ENCODE assay signal across 22 mouse cellular contexts in the genomic region with DNA sequence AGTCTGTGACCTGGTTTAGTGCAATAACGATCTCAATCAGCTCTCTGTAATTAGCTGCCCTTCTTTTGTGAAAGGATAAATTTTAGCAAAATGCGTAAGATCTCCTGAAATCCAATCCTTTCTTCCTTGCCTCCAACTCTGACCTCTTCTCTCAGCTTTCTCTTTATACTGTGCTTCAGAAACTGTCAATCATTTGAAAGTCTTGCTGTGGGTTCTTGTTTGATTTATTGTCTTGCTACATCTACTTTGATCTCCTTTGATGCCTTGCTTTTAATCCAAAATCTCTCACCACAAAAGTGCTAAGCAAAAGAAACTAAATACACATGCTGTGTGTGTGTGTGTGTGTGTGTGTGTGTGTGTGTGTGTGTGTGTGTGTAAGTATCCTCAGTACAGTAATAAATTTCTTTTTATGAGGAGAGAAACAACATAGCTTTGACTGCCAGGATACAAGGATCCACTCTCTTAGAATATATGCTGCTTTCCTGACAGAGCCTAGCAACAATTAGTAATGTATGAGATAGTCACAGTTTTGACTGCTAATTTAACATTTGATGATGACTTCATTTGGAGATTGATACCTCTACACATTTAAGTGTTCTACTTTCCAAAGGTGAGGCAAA.
DNase-seq lines count a peak whose midpoint lies in the region; ATAC-seq and TF ChIP-seq lines count a peak whose summit lies in the region.
"Had no signal": no experiment of that assay in that cellular context is flagged by ENCODE, and none has a peak within 500 bp of the region (broad histone marks: within the 10 kb centered on the region; RNA-seq: fewer than 3 reads in every experiment).

No protein-coding gene starts in this region.

- H3K27ac ChIP-seq in forebrain, embryonic 14.5 days (ENCODE audit: low read depth, low read length) = no peak overlapping the region
- H3K27ac ChIP-seq in forebrain, embryonic 13.5 days = no peak overlapping the region
- H3K27ac ChIP-seq in midbrain, embryonic 11.5 days (ENCODE audit: low read depth, low read length) = no peak overlapping the region
- H3K27ac ChIP-seq in midbrain, embryonic 10.5 days (replicated peaks) = no peak overlapping the region
- H3K27ac ChIP-seq in midbrain, embryonic 14.5 days (replicated peaks; ENCODE audit: low read depth, low read length) = no peak overlapping the region
- H3K27ac ChIP-seq: embryonic facial prominence, embryonic 12.5 days; embryonic facial prominence, embryonic 15.5 days; forebrain, embryonic 12.5 days; heart, adult 2 months; heart, embryonic 10.5 days; heart, embryonic 13.5 days; hindbrain, embryonic 14.5 days; hindbrain, postnatal 0 days had no signal

- no peak for TF ChIP-seq POLR2A in brain, embryonic 14.5 days (IDR thresholded peaks at IDR 0.05; ENCODE audit: borderline replicate concordance, extremely low read depth, insufficient read depth, insufficient read length, poor library complexity, severe bottlenecking)

- H3K36me3 ChIP-seq in forebrain, embryonic 14.5 days (ENCODE audit: control insufficient read depth, insufficient read depth, low read length) = no peaks in the 10 kb centered on the region
- H3K36me3 ChIP-seq in forebrain, embryonic 13.5 days (ENCODE audit: poor library complexity, severe bottlenecking) = no peaks in the 10 kb centered on the region
- H3K36me3 ChIP-seq in midbrain, embryonic 11.5 days (ENCODE audit: control insufficient read depth, insufficient read depth, low read length) = no peaks in the 10 kb centered on the region
- no peaks in the 10 kb centered on the region for H3K36me3 ChIP-seq in midbrain, embryonic 10.5 days
- no peaks in the 10 kb centered on the region for H3K36me3 ChIP-seq in midbrain, embryonic 14.5 days (ENCODE audit: control insufficient read depth, insufficient read depth, low read length)
- H3K36me3 ChIP-seq: embryonic facial prominence, embryonic 12.5 days; embryonic facial prominence, embryonic 15.5 days; forebrain, embryonic 12.5 days; heart, embryonic 10.5 days; heart, embryonic 13.5 days had no signal

- TF ChIP-seq CTCF in brain, embryonic 14.5 days (IDR thresholded peaks at IDR 0.05; ENCODE audit: borderline replicate concordance, extremely low read depth, insufficient read depth, insufficient read length) = no peak

- H3K4me1 ChIP-seq in forebrain, embryonic 14.5 days (ENCODE audit: control insufficient read depth, insufficient read depth, low read length) = no peaks in the 10 kb centered on the region
- 0 out of 2 replicates have a peak, but pooled peaks cover 7% of the 10 kb centered on the region for H3K4me1 ChIP-seq in forebrain, embryonic 13.5 days
- H3K4me1 ChIP-seq in midbrain, embryonic 11.5 days (ENCODE audit: control insufficient read depth, insufficient read depth, low read length) = no peaks in the 10 kb centered on the region
- peaks cover 11% of the 10 kb centered on the region for H3K4me1 ChIP-seq in midbrain, embryonic 10.5 days
- H3K4me1 ChIP-seq in midbrain, embryonic 14.5 days (ENCODE audit: control insufficient read depth, insufficient read depth, low read length) = no peaks in the 10 kb centered on the region
- H3K4me1 ChIP-seq: embryonic facial prominence, embryonic 12.5 days; embryonic facial prominence, embryonic 15.5 days; heart, embryonic 10.5 days; heart, embryonic 13.5 days had no signal

- DNase-seq in forebrain, embryonic 14.5 days (ENCODE audit: low spot score) = peak; percentile 17
- DNase-seq in midbrain, embryonic 11.5 days (ENCODE audit: low spot score, missing footprints) = no peak
- no peak for DNase-seq in midbrain, embryonic 10.5 days (ENCODE audit: low spot score)
- DNase-seq in brain, embryonic 14.5 days (ENCODE audit: low read depth) = peak; percentile 60
- peak; percentile 21 for DNase-seq in midbrain, embryonic 14.5 days
- DNase-seq in lung, postnatal 4 days = no peak
- DNase-seq: adrenal gland, adult 2 months; adrenal gland, postnatal 14 days; cerebellum, adult 11-12 months; cerebellum, adult 8-10 months; gastrocnemius, postnatal 25 days; heart, adult 2 months had no signal

- ATAC-seq in forebrain, embryonic 14.5 days = no peak
- ATAC-seq in forebrain, embryonic 13.5 days = no peak; the same call in 1 of the 2 replicates
- peak; percentile 59; the same call in 1 of the 2 replicates for ATAC-seq in midbrain, embryonic 11.5 days (ENCODE audit: low FRiP score)
- no peak for ATAC-seq in midbrain, embryonic 14.5 days (ENCODE audit: low FRiP score, low TSS enrichment)
- ATAC-seq: CD4-positive, CD25-positive, alpha-beta regulatory T cell, adult 4 months; hindbrain, postnatal 0 days; inflammation-experienced regulatory T-cells, adult 6 months had no signal

- H3K4me2 ChIP-seq in forebrain, embryonic 14.5 days (ENCODE audit: low read length) = no peak overlapping the region
- H3K4me2 ChIP-seq in forebrain, embryonic 13.5 days = no peak overlapping the region
- no peak overlapping the region for H3K4me2 ChIP-seq in midbrain, embryonic 11.5 days
- H3K4me2 ChIP-seq in midbrain, embryonic 14.5 days (ENCODE audit: low read length) = no peak overlapping the region
- H3K4me2 ChIP-seq: embryonic facial prominence, embryonic 12.5 days; embryonic facial prominence, embryonic 15.5 days; forebrain, embryonic 12.5 days; heart, embryonic 13.5 days; hindbrain, embryonic 14.5 days had no signal

- H3K4me3 ChIP-seq in forebrain, embryonic 14.5 days (ENCODE audit: low read depth, low read length) = no peak overlapping the region
- no peak overlapping the region for H3K4me3 ChIP-seq in forebrain, embryonic 13.5 days
- H3K4me3 ChIP-seq in midbrain, embryonic 11.5 days (ENCODE audit: low read depth, low read length) = no peak overlapping the region
- no peak overlapping the region for H3K4me3 ChIP-seq in midbrain, embryonic 10.5 days
- no peak overlapping the region for H3K4me3 ChIP-seq in midbrain, embryonic 14.5 days (replicated peaks; ENCODE audit: low read depth, low read length)
- H3K4me3 ChIP-seq: embryonic facial prominence, embryonic 12.5 days; embryonic facial prominence, embryonic 15.5 days; forebrain, embryonic 12.5 days; heart, adult 2 months; heart, embryonic 10.5 days; heart, embryonic 13.5 days had no signal

- WGBS in forebrain, embryonic 14.5 days = 7% methylated on average over 2 of the region's 2 CpGs
- 5% methylated on average over 2 of the region's 2 CpGs for WGBS in forebrain, embryonic 13.5 days
- WGBS in midbrain, embryonic 11.5 days = 18% methylated on average over 2 of the region's 2 CpGs
- 25% methylated on average over 2 of the region's 2 CpGs for WGBS in midbrain, embryonic 10.5 days
- WGBS in midbrain, embryonic 14.5 days = 12% methylated on average over 2 of the region's 2 CpGs

- H3K9ac ChIP-seq in forebrain, embryonic 14.5 days (ENCODE audit: low read length) = no peak overlapping the region
- no peak overlapping the region for H3K9ac ChIP-seq in forebrain, embryonic 13.5 days
- no peak overlapping the region for H3K9ac ChIP-seq in midbrain, embryonic 11.5 days (ENCODE audit: low read length)
- H3K9ac ChIP-seq in midbrain, embryonic 14.5 days (replicated peaks; ENCODE audit: low read length) = no peak overlapping the region
- H3K9ac ChIP-seq: embryonic facial prominence, embryonic 12.5 days; embryonic facial prominence, embryonic 15.5 days; forebrain, embryonic 12.5 days; heart, embryonic 13.5 days; hindbrain, embryonic 14.5 days had no signal

- no peaks in the 10 kb centered on the region for H3K27me3 ChIP-seq in forebrain, embryonic 14.5 days (replicated peaks; ENCODE audit: control insufficient read depth, insufficient read depth, low read length)
- H3K27me3 ChIP-seq in forebrain, embryonic 13.5 days = no peaks in the 10 kb centered on the region
- H3K27me3 ChIP-seq in midbrain, embryonic 11.5 days (ENCODE audit: control insufficient read depth, insufficient read depth, low read length) = no peaks in the 10 kb centered on the region
- H3K27me3 ChIP-seq in midbrain, embryonic 10.5 days (ENCODE audit: low read depth, poor library complexity, severe bottlenecking) = no peaks in the 10 kb centered on the region
- no peaks in the 10 kb centered on the region for H3K27me3 ChIP-seq in midbrain, embryonic 14.5 days (ENCODE audit: control insufficient read depth, insufficient read depth, low read length)
- H3K27me3 ChIP-seq: embryonic facial prominence, embryonic 12.5 days; embryonic facial prominence, embryonic 15.5 days; forebrain, embryonic 12.5 days; heart, embryonic 13.5 days had no signal

- no peaks in the 10 kb centered on the region for H3K9me3 ChIP-seq in forebrain, embryonic 14.5 days (replicated peaks; ENCODE audit: control insufficient read depth, low read length)
- no peaks in the 10 kb centered on the region for H3K9me3 ChIP-seq in forebrain, embryonic 13.5 days (replicated peaks)
- no peaks in the 10 kb centered on the region for H3K9me3 ChIP-seq in midbrain, embryonic 11.5 days (ENCODE audit: control insufficient read depth, low read length)
- no peaks in the 10 kb centered on the region for H3K9me3 ChIP-seq in midbrain, embryonic 10.5 days (replicated peaks)
- H3K9me3 ChIP-seq in midbrain, embryonic 14.5 days (ENCODE audit: control insufficient read depth, low read length) = no peaks in the 10 kb centered on the region
- H3K9me3 ChIP-seq: embryonic facial prominence, embryonic 12.5 days; embryonic facial prominence, embryonic 15.5 days; forebrain, embryonic 12.5 days; heart, embryonic 10.5 days; heart, embryonic 13.5 days had no signal

Comparison
In these comparisons a context has a peak if more than half of its experiments do, and no peak if none do; other contexts are left out.
1. DNase-seq: peak in forebrain, embryonic 14.5 days (single experiment), brain, embryonic 14.5 days (single experiment) and midbrain, embryonic 14.5 days (single experiment); none in midbrain, embryonic 11.5 days (single experiment), midbrain, embryonic 10.5 days (single experiment) and lung, postnatal 4 days (0 of 2).